Mouse (Mus musculus) spleen, adult 2 months (tissue): ENCODE measurements at regions not wholly inside any gene's neighbourhood (a gene's known extent, or its start where the extent isn't known, plus 50 kb on each side); places are given as distances from the start of the nearest gene placed in this dataset.

Experiments
- CTCF ChIP-seq: fragments of 200-500 bp; IDR thresholded peaks from 2 replicates; pipeline ENCODE4 v1.5.1; 2011; ENCODE audit warnings: mild to moderate bottlenecking, inconsistent platforms; ENCODE audit not compliant: insufficient read depth, insufficient read length, insufficient replicate concordance; ENCODE audit errors: extremely low read depth
- POLR2A ChIP-seq: fragments of 200-500 bp; IDR thresholded peaks from 2 replicates; pipeline ENCODE4 v1.6.1; 2011; ENCODE audit warnings: low read depth, low read length, inconsistent platforms

- TF ChIP-seq CTCF: no peak
- TF ChIP-seq POLR2A: no peak
Measured at GRCm38 (mm10) chr4:56597931-56598330, 141.9 kb upstream of the Gm26657 start.
